Mouse (Mus musculus) limb, embryonic 12.5 days (tissue): ENCODE measurements at regions not wholly inside any gene's neighbourhood (a gene's known extent, or its start where the extent isn't known, plus 50 kb on each side); places are given as distances from the start of the nearest gene placed in this dataset.

Experiments used
- ATAC-seq: fragments of 200-750 bp; cut with Nextera tagmentation; 2 replicates; pipeline ENCODE4 v1.8.0; 2017; ENCODE audit warnings: low read depth, moderate TSS enrichment; ENCODE audit not compliant: insufficient number of reproducible peaks, insufficient read depth, low FRiP score, low TSS enrichment
- H3K27ac ChIP-seq: fragments of 300-500 bp; sonication (generic); 2 replicates; pipeline ENCODE4 v1.5.1; 2016; ENCODE audit warnings: mild to moderate bottlenecking, moderate library complexity
- H3K27me3 ChIP-seq: fragments of 300-500 bp; sonication (generic); 2 replicates; pipeline ENCODE4 v1.6.1; 2016; ENCODE audit warnings: mild to moderate bottlenecking, moderate library complexity
- H3K36me3 ChIP-seq: fragments of 300-500 bp; sonication (generic); 2 replicates; pipeline ENCODE4 v1.6.1; 2016; ENCODE audit warnings: mild to moderate bottlenecking, moderate library complexity
- H3K4me1 ChIP-seq: fragments of 300-500 bp; sonication (generic); replicated peaks from 2 replicates; pipeline ENCODE4 v1.6.1; 2016
- H3K4me2 ChIP-seq: fragments of 300-500 bp; sonication (generic); 2 replicates; pipeline ENCODE4 v1.6.1; 2016; ENCODE audit warnings: mild to moderate bottlenecking, moderate library complexity
- H3K4me3 ChIP-seq: fragments of 300-500 bp; sonication (generic); replicated peaks from 2 replicates; pipeline ENCODE4 v1.5.1; 2016; ENCODE audit warnings: mild to moderate bottlenecking
- H3K9ac ChIP-seq: fragments of 300-500 bp; sonication (generic); replicated peaks from 2 replicates; pipeline ENCODE4 v1.6.1; 2016; ENCODE audit warnings: mild to moderate bottlenecking, moderate library complexity
- H3K9me3 ChIP-seq: fragments of 300-500 bp; sonication (generic); 2 replicates; pipeline ENCODE4 v1.6.1; 2016; ENCODE audit warnings: mild to moderate bottlenecking, moderate library complexity
- WGBS: fragments of 180-500 bp; shearing (Covaris S2); methylation state at CpG from one replicate; pipeline ENCODE4 v1.1.7; 2016; 5-methylcytosine and 5-hydroxymethylcytosine counted together

GRCm38 (mm10) chr6:52079501-52079900, 67.2 kb upstream of the Skap2 start:
- peak overlapping the region; percentile 38 for H3K4me2 ChIP-seq
- H3K27ac ChIP-seq, result no peak overlapping the region
- no peak for ATAC-seq
- H3K27me3 ChIP-seq, result peaks cover 6% of the 10 kb centered on the region; the same call in 1 of the 2 replicates
- H3K9me3 ChIP-seq, result no peaks in the 10 kb centered on the region
- H3K4me1 ChIP-seq, result peaks cover 20% of the 10 kb centered on the region
- WGBS, result 15% methylated on average over 7 of the region's 7 CpGs
- H3K9ac ChIP-seq, result no peak overlapping the region
- no peak overlapping the region for H3K4me3 ChIP-seq
- no peaks in the 10 kb centered on the region for H3K36me3 ChIP-seq

GRCm38 (mm10) chr6:52078530-52079340, 66.4 kb upstream of the Skap2 start:
- H3K4me1 ChIP-seq, result peaks cover 20% of the 10 kb centered on the region
- no peaks in the 10 kb centered on the region for H3K9me3 ChIP-seq
- H3K27me3 ChIP-seq, result peaks cover 4% of the 10 kb centered on the region; the same call in 1 of the 2 replicates
- no peaks in the 10 kb centered on the region for H3K36me3 ChIP-seq
- 27% methylated on average over 12 of the region's 12 CpGs for WGBS
- ATAC-seq, result no peak
- H3K27ac ChIP-seq, result no peak overlapping the region
- H3K4me3 ChIP-seq, result no peak overlapping the region
- no peak overlapping the region for H3K9ac ChIP-seq
- peak overlapping the region; percentile 38 for H3K4me2 ChIP-seq

- WGBS, result 55% methylated on average over 15 of the region's 15 CpGs
- no peak for ATAC-seq
- Histone ChIP-seq H3K4me1 (peaks cover 20% of the 10 kb centered on the region), H3K4me3 (no peak overlapping the region), H3K4me2 (peak overlapping the region; percentile 9; the same call in 1 of the 2 replicates), H3K9me3 (no peaks in the 10 kb centered on the region), H3K27ac (no peak overlapping the region), H3K36me3 (no peaks in the 10 kb centered on the region), H3K9ac (no peak overlapping the region), H3K27me3 (peaks cover 4% of the 10 kb centered on the region; the same call in 1 of the 2 replicates)
Measured at GRCm38 (mm10) chr6:52076179-52076932, 64.0 kb upstream of the Skap2 start.

- H3K27ac ChIP-seq, result no peak overlapping the region
- no peak for ATAC-seq
- H3K9ac ChIP-seq, result no peak overlapping the region
- H3K4me2 ChIP-seq, result no peak overlapping the region
- no peak overlapping the region for H3K4me3 ChIP-seq
- 82% methylated on average over 2 of the region's 2 CpGs for WGBS
- H3K27me3 ChIP-seq, result peaks cover 4% of the 10 kb centered on the region; the same call in 1 of the 2 replicates
- no peaks in the 10 kb centered on the region for H3K36me3 ChIP-seq
- H3K9me3 ChIP-seq, result no peaks in the 10 kb centered on the region
- H3K4me1 ChIP-seq, result peaks cover 20% of the 10 kb centered on the region
Measured at GRCm38 (mm10) chr6:52074904-52075303, 62.6 kb upstream of the Skap2 start.

- Histone ChIP-seq H3K27ac (no peak overlapping the region), H3K9ac (no peak overlapping the region), H3K4me3 (no peak overlapping the region), H3K4me2 (no peak overlapping the region), H3K36me3 (no peaks in the 10 kb centered on the region), H3K27me3 (0 out of 2 replicates have a peak, but pooled peaks cover 2% of the 10 kb centered on the region), H3K4me1 (peaks cover 8% of the 10 kb centered on the region), H3K9me3 (no peaks in the 10 kb centered on the region)
- 79% methylated on average over 9 of the region's 9 CpGs for WGBS
- ATAC-seq, result no peak
Measured at GRCm38 (mm10) chr6:52067151-52067550, 54.8 kb upstream of the Skap2 start.

GRCm38 (mm10) chr6:52065652-52066051, 53.3 kb upstream of the Skap2 start:
- no peak overlapping the region for H3K4me2 ChIP-seq
- H3K4me3 ChIP-seq, result no peak overlapping the region
- WGBS, result 88% methylated on average over 10 of the region's 10 CpGs
- no peaks in the 10 kb centered on the region for H3K9me3 ChIP-seq
- H3K27me3 ChIP-seq, result peaks cover 8% of the 10 kb centered on the region; the same call in 1 of the 2 replicates
- peaks cover 8% of the 10 kb centered on the region for H3K4me1 ChIP-seq
- ATAC-seq, result no peak
- H3K36me3 ChIP-seq, result no peaks in the 10 kb centered on the region
- no peak overlapping the region for H3K27ac ChIP-seq
- H3K9ac ChIP-seq, result no peak overlapping the region

GRCm38 (mm10) chr6:52064176-52065015, 52.0 kb upstream of the Skap2 start:
- peaks cover 12% of the 10 kb centered on the region for H3K4me1 ChIP-seq
- no peak for ATAC-seq
- WGBS, result 61% methylated on average over 13 of the region's 13 CpGs
- H3K9ac ChIP-seq, result no peak overlapping the region
- H3K27me3 ChIP-seq, result peaks cover 19% of the 10 kb centered on the region
- no peak overlapping the region for H3K4me2 ChIP-seq
- H3K4me3 ChIP-seq, result no peak overlapping the region
- no peaks in the 10 kb centered on the region for H3K9me3 ChIP-seq
- H3K27ac ChIP-seq, result peak overlapping the region; percentile 53; the same call in 1 of the 2 replicates
- no peaks in the 10 kb centered on the region for H3K36me3 ChIP-seq
